Mouse (Mus musculus) embryonic facial prominence, embryonic 11.5 days (tissue): ENCODE results near the gene Pex19. TPM values are rescaled to one million over a fixed set of nuclear protein-coding genes. Genes with fewer than 3 reads are reported as not detected.

ENCODE experiments used
- ATAC-seq: fragments of 200-750 bp; cut with Nextera tagmentation; replicated peaks from 2 replicates; pipeline ENCODE4 v1.8.0; 2017; ENCODE audit warnings: low read depth; ENCODE audit not compliant: insufficient number of reproducible peaks, low FRiP score, low TSS enrichment
- DNase-seq: peaks from one replicate; pipeline ENCODE4 v3.0.0-alpha.2; 2015; ENCODE audit warnings: low spot score
- H3K27ac ChIP-seq: fragments of 300-500 bp; sonication (generic); replicated peaks from 2 replicates; pipeline ENCODE4 v1.5.1; 2014; ENCODE audit warnings: mild to moderate bottlenecking, low read depth, low read length, control low read depth
- H3K27me3 ChIP-seq: fragments of 300-500 bp; sonication (generic); 2 replicates; pipeline ENCODE4 v1.6.1; 2014; ENCODE audit warnings: mild to moderate bottlenecking, low read length, moderate library complexity, mixed read lengths; ENCODE audit not compliant: control insufficient read depth, insufficient read depth
- H3K36me3 ChIP-seq: fragments of 300-500 bp; sonication (generic); replicated peaks from 2 replicates; pipeline ENCODE4 v1.6.1; 2014; ENCODE audit warnings: low read depth, mild to moderate bottlenecking, low read length, moderate library complexity, mixed read lengths; ENCODE audit not compliant: control insufficient read depth, insufficient read depth
- H3K4me1 ChIP-seq: fragments of 300-500 bp; sonication (generic); 2 replicates; pipeline ENCODE4 v1.6.1; 2014; ENCODE audit warnings: low read length, mixed read lengths; ENCODE audit not compliant: control insufficient read depth, insufficient read depth
- H3K4me2 ChIP-seq: fragments of 300-500 bp; sonication (generic); 2 replicates; pipeline ENCODE4 v1.6.1; 2014; ENCODE audit warnings: low read depth, mild to moderate bottlenecking, control low read depth, low read length, moderate library complexity
- H3K4me3 ChIP-seq: fragments of 300-500 bp; sonication (generic); 2 replicates; pipeline ENCODE4 v1.5.1; 2014; ENCODE audit warnings: low read depth, low read length, control low read depth
- H3K9ac ChIP-seq: fragments of 300-500 bp; sonication (generic); replicated peaks from 2 replicates; pipeline ENCODE4 v1.6.1; 2014; ENCODE audit warnings: mild to moderate bottlenecking, control low read depth, low read length
- H3K9me3 ChIP-seq: fragments of 300-500 bp; sonication (generic); replicated peaks from 2 replicates; pipeline ENCODE4 v1.6.1; 2016; ENCODE audit warnings: mild to moderate bottlenecking, low read length, inconsistent platforms, mixed read lengths; ENCODE audit not compliant: control insufficient read depth
- WGBS: fragments of 180-500 bp; shearing (Covaris S2); extraction: QIAGEN DNeasy Blood & Tissue Kit; methylation state at CpG from one replicate; pipeline ENCODE4 v1.1.7; 2014; 5-methylcytosine and 5-hydroxymethylcytosine counted together
- polyA plus RNA-seq: library from polyadenylated mRNA; unstranded; fragments of >200 nt; fragmentation: Nextera tagmentation; extraction: Ambion mirVana; gene quantifications from 2 replicates; pipeline ENCODE4 v1.2.1, GENCODE M21; 2014

Gene Pex19
- polyA plus RNA-seq, 1 experiment from 2014 or later = 153 TPM

DNA sequence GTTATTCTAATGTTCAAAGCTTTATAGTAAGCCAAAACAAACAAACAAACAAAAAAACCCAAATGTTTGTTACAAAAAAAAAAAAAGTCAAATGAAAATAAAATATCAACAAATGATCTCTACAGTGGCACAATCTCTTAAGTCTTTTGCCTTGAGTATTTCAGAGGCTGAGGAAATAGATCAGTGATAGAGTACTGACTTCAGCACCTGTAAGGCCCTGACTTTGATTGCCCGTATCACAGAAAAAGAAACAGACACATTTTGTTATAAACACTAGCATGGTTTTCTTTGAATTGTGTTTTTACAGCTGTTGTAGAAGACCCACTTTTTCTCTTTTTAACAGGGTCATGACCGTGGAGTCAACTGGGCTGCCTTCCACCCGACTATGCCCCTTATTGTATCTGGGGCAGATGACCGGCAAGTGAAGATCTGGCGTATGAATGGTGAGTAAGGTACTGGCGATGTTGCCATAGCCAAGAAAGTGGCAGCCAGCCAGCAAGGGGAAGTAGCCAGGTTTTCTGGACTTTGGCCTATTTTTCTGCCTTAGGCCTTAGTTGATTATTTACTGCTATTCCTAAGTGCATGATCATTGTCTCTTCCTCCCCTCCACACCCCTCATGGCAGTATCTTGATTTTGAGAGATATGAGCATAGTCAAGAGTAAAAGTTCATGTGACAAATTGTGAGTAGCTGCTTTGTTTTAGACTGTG, 27.1 kb upstream of the Pex19 start:
- Histone ChIP-seq H3K9me3 (no peaks in the 10 kb centered on the region), H3K27me3 (no peaks in the 10 kb centered on the region), H3K36me3 (peaks cover 17% of the 10 kb centered on the region), H3K4me1 (no peaks in the 10 kb centered on the region), H3K4me2 (no peak overlapping the region), H3K27ac (no peak overlapping the region), H3K9ac (no peak overlapping the region), H3K4me3 (no peak overlapping the region)
- DNase-seq (no peak), ATAC-seq (no peak)
- 86% methylated on average over 6 of the region's 6 CpGs for WGBS

DNA sequence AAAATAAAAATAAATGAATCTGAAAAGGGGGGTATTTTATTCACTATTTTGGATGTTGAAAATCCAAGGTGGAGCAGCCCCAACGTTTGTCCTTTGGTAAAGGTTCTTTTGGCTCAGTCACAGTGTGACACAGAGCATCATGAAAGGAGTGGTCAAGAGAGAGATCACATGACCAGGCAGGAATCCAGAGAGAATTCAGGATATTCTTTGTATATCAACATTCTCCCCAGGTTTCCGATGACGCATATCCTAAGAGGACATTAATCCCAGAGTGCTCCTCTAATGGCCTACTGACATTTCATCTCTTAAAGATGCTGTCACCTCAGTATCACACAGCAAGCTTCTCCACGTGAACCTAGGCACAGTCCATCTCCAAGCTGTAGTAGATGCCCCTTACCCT, 22.9 kb upstream of the Pex19 start:
- H3K9ac ChIP-seq = no peak overlapping the region
- no peak overlapping the region for H3K4me3 ChIP-seq
- no peak overlapping the region for H3K27ac ChIP-seq
- H3K9me3 ChIP-seq = no peaks in the 10 kb centered on the region
- WGBS = 83% methylated on average over 4 of the region's 4 CpGs
- no peaks in the 10 kb centered on the region for H3K4me1 ChIP-seq
- no peak for ATAC-seq
- no peak for DNase-seq
- H3K36me3 ChIP-seq = peaks cover 15% of the 10 kb centered on the region
- no peak overlapping the region for H3K4me2 ChIP-seq
- no peaks in the 10 kb centered on the region for H3K27me3 ChIP-seq

DNA sequence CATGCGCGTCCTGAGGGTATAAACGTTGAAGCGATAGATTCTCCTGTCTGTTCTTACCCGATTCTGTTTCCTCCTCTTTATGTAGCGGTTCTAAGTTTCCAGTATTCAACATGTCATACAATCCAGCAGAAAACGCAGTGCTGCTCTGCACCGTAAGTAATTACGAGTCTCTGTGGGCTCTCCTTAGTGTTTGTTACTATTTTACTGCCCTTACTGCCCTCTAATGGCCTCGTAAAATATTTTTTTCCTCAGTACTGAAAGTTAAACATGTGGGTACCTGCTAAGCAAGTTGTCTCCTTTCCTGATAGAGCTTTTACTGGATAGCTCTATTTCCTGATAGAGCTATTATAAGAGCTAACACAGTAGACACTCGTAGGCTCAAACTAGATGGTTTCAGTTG, 21.5 kb upstream of the Pex19 start:
- peaks cover 13% of the 10 kb centered on the region for H3K36me3 ChIP-seq
- no peak overlapping the region for H3K4me2 ChIP-seq
- no peak overlapping the region for H3K27ac ChIP-seq
- DNase-seq = no peak
- no peaks in the 10 kb centered on the region for H3K9me3 ChIP-seq
- 83% methylated on average over 11 of the region's 11 CpGs for WGBS
- no peak overlapping the region for H3K4me3 ChIP-seq
- H3K9ac ChIP-seq = no peak overlapping the region
- no peaks in the 10 kb centered on the region for H3K4me1 ChIP-seq
- no peaks in the 10 kb centered on the region for H3K27me3 ChIP-seq
- no peak for ATAC-seq

DNA sequence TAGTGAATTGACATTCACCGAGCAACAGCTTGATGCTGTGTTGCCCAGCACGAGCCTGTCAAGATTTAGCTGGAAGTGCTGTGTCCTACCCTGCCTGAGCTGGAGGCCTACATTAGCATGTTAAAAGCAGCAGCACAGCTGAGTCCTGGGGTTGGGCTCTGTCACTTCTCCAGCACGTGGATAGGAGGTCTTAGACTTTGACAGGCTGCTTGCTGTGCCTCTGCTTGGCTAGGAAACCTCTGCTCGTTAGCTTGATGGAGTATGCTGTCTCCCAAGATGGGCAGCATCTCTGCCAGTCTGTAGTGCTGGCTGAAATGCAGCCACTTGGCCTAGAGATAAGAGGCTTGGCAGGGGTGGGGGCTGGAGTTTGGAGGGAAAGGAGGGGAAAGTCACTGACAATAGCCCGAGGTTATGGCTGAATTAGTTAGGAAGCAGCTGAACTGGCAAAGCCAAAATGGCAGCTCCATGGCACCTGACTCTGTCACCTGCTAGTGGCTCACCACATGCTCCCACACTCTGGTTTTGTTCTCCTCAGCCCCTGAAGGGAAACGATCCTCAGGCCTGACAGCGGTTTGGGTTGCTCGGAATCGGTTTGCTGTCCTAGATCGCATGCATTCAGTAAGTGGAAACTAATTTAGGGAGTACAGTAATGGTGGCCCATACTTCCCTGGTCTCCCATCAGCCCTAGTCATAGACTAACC, 18.6 kb upstream of the Pex19 start:
- DNase-seq = no peak
- Histone ChIP-seq H3K4me2 (no peak overlapping the region), H3K4me3 (no peak overlapping the region), H3K36me3 (peaks cover 6% of the 10 kb centered on the region; the same call in 1 of the 2 replicates), H3K4me1 (no peaks in the 10 kb centered on the region), H3K9me3 (no peaks in the 10 kb centered on the region), H3K27ac (no peak overlapping the region), H3K27me3 (no peaks in the 10 kb centered on the region), H3K9ac (no peak overlapping the region)
- WGBS = 81% methylated on average over 10 of the region's 10 CpGs
- ATAC-seq = no peak

DNA sequence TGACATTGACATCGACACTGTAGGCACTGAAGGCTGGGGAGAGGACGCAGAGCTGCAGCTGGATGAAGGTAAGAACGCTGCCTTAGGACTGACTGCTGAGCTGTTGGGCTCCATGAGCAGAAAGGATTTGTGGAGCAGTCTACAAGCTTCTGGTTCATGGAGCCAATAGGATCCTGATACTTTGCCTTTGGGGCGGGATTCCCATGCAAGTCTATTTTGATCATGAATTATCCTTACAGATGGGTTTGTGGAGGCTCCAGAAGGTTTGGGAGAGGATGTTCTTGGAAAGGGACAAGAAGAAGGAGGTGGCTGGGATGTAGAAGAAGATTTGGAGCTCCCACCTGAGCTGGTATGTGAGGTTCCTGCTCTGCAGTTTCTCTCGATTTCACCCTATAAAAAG, 9.6 kb upstream of the Pex19 start:
- Histone ChIP-seq H3K4me1 (no peaks in the 10 kb centered on the region), H3K4me3 (no peak overlapping the region), H3K9ac (no peak overlapping the region), H3K36me3 (peaks cover 36% of the 10 kb centered on the region), H3K9me3 (no peaks in the 10 kb centered on the region), H3K4me2 (no peak overlapping the region), H3K27me3 (no peaks in the 10 kb centered on the region), H3K27ac (no peak overlapping the region)
- WGBS = 93% methylated on average over 5 of the region's 5 CpGs
- DNase-seq (no peak), ATAC-seq (no peak)

DNA sequence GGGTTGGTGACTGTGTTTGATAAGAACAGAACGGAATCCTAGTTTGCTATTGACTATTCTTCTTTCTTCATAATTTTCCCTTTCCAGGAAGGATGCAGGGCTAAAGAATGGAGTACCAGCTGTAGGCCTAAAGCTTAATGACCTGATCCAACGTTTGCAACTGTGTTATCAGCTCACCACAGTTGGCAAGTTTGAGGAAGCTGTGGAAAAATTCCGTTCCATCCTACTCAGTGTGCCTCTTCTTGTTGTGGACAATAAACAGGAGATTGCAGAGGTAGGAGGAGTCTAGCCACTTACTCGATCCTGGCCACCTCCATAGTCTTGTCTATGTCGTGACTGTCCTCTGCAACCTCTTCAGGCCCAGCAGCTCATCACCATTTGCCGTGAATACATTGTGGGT, 7.5 kb upstream of the Pex19 start:
- Histone ChIP-seq H3K4me1 (no peaks in the 10 kb centered on the region), H3K4me2 (no peak overlapping the region), H3K4me3 (no peak overlapping the region), H3K9ac (no peak overlapping the region), H3K27me3 (no peaks in the 10 kb centered on the region), H3K27ac (no peak overlapping the region), H3K9me3 (no peaks in the 10 kb centered on the region), H3K36me3 (peaks cover 32% of the 10 kb centered on the region)
- ATAC-seq = no peak
- WGBS = 82% methylated on average over 6 of the region's 6 CpGs
- no peak for DNase-seq

DNA sequence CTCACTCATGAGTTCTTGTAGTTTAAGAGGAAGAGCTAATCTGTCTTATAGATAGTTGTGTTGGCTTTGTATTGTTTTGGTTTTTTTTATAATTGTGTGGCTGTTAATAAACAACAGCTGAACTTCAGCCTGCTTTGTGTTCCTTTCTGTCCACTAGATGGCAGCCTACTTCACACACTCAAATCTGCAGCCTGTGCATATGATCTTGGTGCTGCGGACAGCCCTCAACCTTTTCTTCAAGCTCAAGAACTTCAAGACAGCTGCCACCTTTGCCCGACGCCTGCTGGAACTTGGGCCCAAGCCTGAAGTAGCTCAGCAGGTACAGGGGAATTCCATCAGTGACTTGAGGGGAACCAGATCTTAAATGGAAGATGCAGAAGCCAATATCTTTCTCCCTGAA, 6.8 kb upstream of the Pex19 start:
- Histone ChIP-seq H3K36me3 (peaks cover 29% of the 10 kb centered on the region), H3K27me3 (no peaks in the 10 kb centered on the region), H3K9me3 (no peaks in the 10 kb centered on the region), H3K27ac (no peak overlapping the region), H3K4me3 (no peak overlapping the region), H3K9ac (no peak overlapping the region), H3K4me1 (no peaks in the 10 kb centered on the region), H3K4me2 (no peak overlapping the region)
- WGBS = 55% methylated on average over 3 of the region's 3 CpGs
- DNase-seq (peak; percentile 82), ATAC-seq (no peak)

DNA sequence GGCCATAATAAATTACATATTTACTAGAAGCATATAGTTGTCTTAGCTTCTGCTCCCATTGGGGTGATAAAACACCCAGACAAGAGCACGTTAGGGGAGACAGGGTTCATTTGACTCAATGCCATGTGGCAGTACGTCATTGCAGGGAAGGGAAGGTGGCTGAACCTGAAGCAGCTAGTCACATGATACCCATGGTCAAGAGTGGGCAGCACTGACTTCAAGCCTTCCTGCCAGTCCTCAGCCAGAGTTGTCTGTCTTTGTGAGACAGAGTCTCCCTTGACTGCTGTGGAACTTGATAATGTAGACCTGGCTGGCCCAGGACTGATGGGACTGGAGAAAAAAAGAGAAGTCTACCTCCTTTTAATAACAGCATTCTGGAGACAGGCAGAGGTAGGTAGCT, 3.9 kb upstream of the Pex19 start:
- no peaks in the 10 kb centered on the region for H3K27me3 ChIP-seq
- no peak overlapping the region for H3K9ac ChIP-seq
- H3K4me2 ChIP-seq = no peak overlapping the region
- no peak overlapping the region for H3K27ac ChIP-seq
- no peak overlapping the region for H3K4me3 ChIP-seq
- H3K4me1 ChIP-seq = no peaks in the 10 kb centered on the region; the same call in 1 of the 2 replicates
- DNase-seq = no peak
- H3K9me3 ChIP-seq = no peaks in the 10 kb centered on the region
- ATAC-seq = no peak
- peaks cover 17% of the 10 kb centered on the region for H3K36me3 ChIP-seq
- whole genome bisulfite sequencing = 80% methylated on average over 2 of the region's 2 CpGs
